Mouse (Mus musculus): ENCODE results near the gene Dnaja4.

The Dnaja4 gene

GRCm38 (mm10) chr9:54759592-54759991 lies 60.9 kb downstream of the Dnaja4 start:
- DNase-seq: peak; percentile 26

- no peak for DNase-seq
Observed at GRCm38 (mm10) chr9:54764091-54764490, 65.4 kb downstream of the Dnaja4 start.

GRCm38 (mm10) chr9:54764561-54765217 lies 66.0 kb downstream of the Dnaja4 start, which contains the start of gene Crabp1:
Gene Crabp1 (plus strand): TSS chr9:54764748.
- no peak for DNase-seq

GRCm38 (mm10) chr9:54765336-54766085 lies 66.8 kb downstream of the Dnaja4 start:
- no peak for DNase-seq
